Mouse (Mus musculus) heart, embryonic 14.5 days (tissue): ENCODE results near the gene AF067063. TPM values are rescaled to one million over a fixed set of nuclear protein-coding genes. Genes with fewer than 3 reads are reported as not detected.
A peak's percentile ranks its signal among the peaks of the same experiment; 100 is the strongest.

Source experiments
- ATAC-seq: fragments of 200-750 bp; cut with Nextera tagmentation; 2 replicates; pipeline ENCODE4 v1.8.0; 2017; ENCODE audit warnings: low read depth, moderate TSS enrichment; ENCODE audit not compliant: insufficient number of reproducible peaks, insufficient read depth, low FRiP score
- H3K27ac ChIP-seq, 2 experiments: fragments of 200-500 bp in 1 of 2; fragments of 300-500 bp in 1 of 2; sonication (generic) in 1 of 2; replicated peaks in 1 of 2; 2 replicates each; pipeline ENCODE4 v1.5.1; 2012 to 2014; ENCODE audit warnings: low read depth in 2 of 2, low read length in 2 of 2, control low read depth in 1 of 2, mild to moderate bottlenecking in 1 of 2, mixed read lengths in 1 of 2; ENCODE audit not compliant: control insufficient read depth in 1 of 2, insufficient read depth in 1 of 2
- H3K27me3 ChIP-seq: fragments of 300-500 bp; sonication (generic); 2 replicates; pipeline ENCODE4 v1.6.1; 2014; ENCODE audit warnings: mild to moderate bottlenecking, low read length, control low read depth; ENCODE audit not compliant: control insufficient read depth, insufficient read depth
- H3K36me3 ChIP-seq: fragments of 300-500 bp; sonication (generic); 2 replicates; pipeline ENCODE4 v1.6.1; 2014; ENCODE audit warnings: mild to moderate bottlenecking, control low read depth, low read length, mixed read lengths; ENCODE audit not compliant: control insufficient read depth, insufficient read depth
- H3K4me1 ChIP-seq, 2 experiments: fragments of 200-500 bp in 1 of 2; fragments of 300-500 bp in 1 of 2; sonication (generic) in 1 of 2; 2 replicates each; pipeline ENCODE4 v1.6.1; 2012 to 2014; ENCODE audit warnings: low read length in 2 of 2, control low read depth in 1 of 2, mixed read lengths in 1 of 2; ENCODE audit not compliant: control insufficient read depth in 2 of 2, insufficient read depth in 2 of 2
- H3K4me2 ChIP-seq: fragments of 300-500 bp; sonication (generic); 2 replicates; pipeline ENCODE4 v1.6.1; 2014; ENCODE audit warnings: mild to moderate bottlenecking, low read length
- H3K4me3 ChIP-seq, 2 experiments: fragments of 200-500 bp in 1 of 2; fragments of 300-500 bp in 1 of 2; sonication (generic) in 1 of 2; 2 replicates each; pipeline ENCODE4 v1.5.1; 2012 to 2014; ENCODE audit warnings: low read length in 2 of 2, mild to moderate bottlenecking in 2 of 2, control low read depth in 1 of 2, low read depth in 1 of 2, moderate library complexity in 1 of 2; ENCODE audit not compliant: control insufficient read depth in 1 of 2, insufficient read depth in 1 of 2
- H3K9ac ChIP-seq: fragments of 300-500 bp; sonication (generic); 2 replicates; pipeline ENCODE4 v1.6.1; 2014; ENCODE audit warnings: mild to moderate bottlenecking, low read length
- H3K9me3 ChIP-seq: fragments of 300-500 bp; sonication (generic); 2 replicates; pipeline ENCODE4 v1.6.1; 2016; ENCODE audit warnings: low read length, control low read depth; ENCODE audit not compliant: control insufficient read depth
- WGBS: fragments of 180-500 bp; shearing (Covaris S2); extraction: QIAGEN DNeasy Blood & Tissue Kit; methylation state at CpG from one replicate; pipeline ENCODE4 v1.1.7; 2014; 5-methylcytosine and 5-hydroxymethylcytosine counted together
- polyA plus RNA-seq: library from polyadenylated mRNA; unstranded; fragments of >200 nt; fragmentation: Nextera tagmentation; extraction: Ambion mirVana; gene quantifications from 2 replicates; pipeline ENCODE4 v1.2.1, GENCODE M21; 2014

AF067063 gene
- polyA plus RNA-seq, 1 experiment from 2014 or later, result not detected

- Histone ChIP-seq H3K27me3 (no peaks in the 10 kb centered on the region), H3K9ac (peak within 1 kb of the TSS; percentile 98), H3K36me3 (peaks cover 29% of the 10 kb centered on the region), H3K9me3 (no peaks in the 10 kb centered on the region), H3K27ac (peak within 1 kb of the TSS; percentile 97 to 98), H3K4me2 (peak within 1 kb of the TSS; percentile 93), H3K4me3 (peak within 1 kb of the TSS; percentile 86 to 100), H3K4me1 (peaks cover 6 to 15% of the 10 kb centered on the region in 2 experiments)
- WGBS, result under 1% methylated on average over 68 of the region's 86 CpGs
- peak; percentile 98 for ATAC-seq
These were observed 39.0 kb downstream of the AF067063 start, which contains the start of gene Zfp131 for GRCm38 (mm10) chr13:119790761-119791579. Zfp131 (minus strand) TSS chr13:119790889.

DNA sequence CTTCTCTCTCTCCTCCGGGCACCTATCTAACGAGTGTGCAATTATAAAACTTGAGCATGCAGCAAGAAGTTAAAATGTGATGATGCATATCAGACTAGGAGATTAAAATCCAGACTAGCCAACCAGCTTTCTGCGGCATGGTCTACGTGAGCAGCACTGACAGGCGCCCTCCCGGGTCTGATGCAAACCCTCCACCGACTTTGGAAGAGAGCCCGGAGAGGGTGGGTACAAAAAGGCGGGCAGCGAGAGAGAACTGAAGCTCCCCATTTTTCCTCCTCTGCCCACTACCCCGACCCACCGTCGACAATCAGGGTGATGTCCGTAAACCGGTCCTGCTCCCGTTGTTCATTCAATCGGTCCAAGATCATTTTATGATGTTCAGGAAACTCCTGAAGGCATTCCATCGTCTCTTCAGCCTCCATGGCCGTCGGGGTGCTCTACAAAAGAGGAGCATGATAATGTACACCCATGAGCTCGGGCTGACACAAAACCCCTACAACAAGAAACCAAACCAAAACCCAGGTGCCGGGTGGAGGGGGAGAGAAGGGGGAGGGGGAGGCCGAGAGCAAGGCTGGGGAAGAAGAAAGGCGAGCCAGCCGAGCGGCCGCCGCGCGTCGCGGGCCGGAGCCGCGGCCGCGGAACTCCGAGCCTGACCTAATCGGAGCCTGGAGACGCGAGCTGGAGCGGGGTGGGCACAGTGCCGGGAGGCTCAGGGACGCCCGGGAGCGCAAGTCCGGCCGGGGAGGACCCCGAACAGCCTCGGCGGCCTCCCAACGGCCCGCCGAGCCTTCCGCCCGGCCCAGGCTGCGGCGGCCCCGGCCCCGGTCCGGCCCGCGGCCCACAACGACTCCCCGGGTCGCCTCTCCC lies 39.9 kb downstream of the AF067063 start:
- Histone ChIP-seq H3K27ac (peak overlapping the region; percentile 97 to 98), H3K4me3 (peak overlapping the region; percentile 86 to 100), H3K4me1 (peaks cover 6 to 15% of the 10 kb centered on the region in 2 experiments), H3K4me2 (peak overlapping the region; percentile 68), H3K36me3 (peaks cover 38% of the 10 kb centered on the region), H3K27me3 (no peaks in the 10 kb centered on the region), H3K9ac (peak overlapping the region; percentile 98), H3K9me3 (no peaks in the 10 kb centered on the region)
- ATAC-seq, result peak; percentile 70
- WGBS, result under 1% methylated on average over 59 of the region's 66 CpGs

- H3K4me3 ChIP-seq, result no peak overlapping the region
- no peak overlapping the region for H3K4me2 ChIP-seq
- no peak overlapping the region for H3K9ac ChIP-seq
- peaks cover 93% of the 10 kb centered on the region for H3K36me3 ChIP-seq
- 81% methylated on average over 4 of the region's 4 CpGs for WGBS
- ATAC-seq, result no peak
- H3K27me3 ChIP-seq, result no peaks in the 10 kb centered on the region
- no peaks in the 10 kb centered on the region for H3K4me1 ChIP-seq
- no peaks in the 10 kb centered on the region for H3K9me3 ChIP-seq
- H3K27ac ChIP-seq, result no peak overlapping the region
These were observed 46.4 kb downstream of the AF067063 start for GRCm38 (mm10) chr13:119783581-119783980.

Other genes starting within 250 kb of the AF067063 start
- gene Ccl28, start 206.4 kb downstream of the AF067063 start, polyA plus RNA-seq, result not detected in 2 replicates
- 76.9 and 89.2 TPM in 2 replicates for gene Hmgcs1, start 139.8 kb downstream of the AF067063 start, polyA plus RNA-seq
- gene Nim1k, start 74.3 kb downstream of the AF067063 start, polyA plus RNA-seq, result 0.53 and 0.74 TPM in 2 replicates
- gene Zfp131, start 39.3 kb downstream of the AF067063 start, polyA plus RNA-seq, result 23.5 and 28.3 TPM in 2 replicates
- gene D13Ertd608e, start 5.8 kb upstream of the AF067063 start, polyA plus RNA-seq, result not detected in 2 replicates
- not detected in 2 replicates for gene Tcstv1, start 64.6 kb upstream of the AF067063 start, polyA plus RNA-seq
- gene Gm21761, start 99.1 kb upstream of the AF067063 start, polyA plus RNA-seq, result not detected in 2 replicates
- gene B020031M17Rik, start 120.6 kb upstream of the AF067063 start, polyA plus RNA-seq, result not detected in 2 replicates
- not detected in 2 replicates for gene Gm36079, start 196.8 kb upstream of the AF067063 start, polyA plus RNA-seq
- gene Gm21188, start 222.0 kb upstream of the AF067063 start, polyA plus RNA-seq, result not detected in 2 replicates